Mouse (Mus musculus): ENCODE results near the gene Gm648.

DNA sequence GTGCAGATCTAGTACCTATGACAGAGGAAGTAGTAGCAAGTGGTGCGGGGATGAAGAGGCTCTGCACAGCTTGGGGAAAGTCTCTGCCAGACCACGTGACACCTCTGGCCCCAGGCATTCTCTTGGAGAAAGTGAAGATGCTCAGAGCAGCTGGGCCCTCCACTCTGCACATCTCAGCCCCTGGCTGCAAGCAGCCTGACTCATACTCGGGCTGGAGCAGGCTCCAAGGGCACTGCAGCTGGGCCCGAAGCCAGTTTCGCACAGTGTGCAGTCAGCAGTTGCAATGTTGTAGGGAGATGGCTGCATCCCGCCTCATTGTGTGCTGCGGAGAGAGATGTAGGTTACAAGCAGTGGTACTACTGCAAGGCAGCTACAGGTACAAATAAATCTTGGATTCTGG is 52.2 kb downstream of the Gm648 start:
- TF ChIP-seq CTCF (IDR thresholded peaks at IDR 0.05; ENCODE audit: low read depth, low read length) = no peak
- no peak for TF ChIP-seq POLR2A (IDR thresholded peaks at IDR 0.05; ENCODE audit: insufficient read depth, low read length)

Data from ES-Bruce4 (cell line).